Mouse (Mus musculus) MEL (cell line): ENCODE measurements around the gene Olfr787.

Source experiments
- CTCF ChIP-seq, 3 experiments: IDR thresholded peaks in 2 of 3; conservative IDR thresholded peaks in 1 of 3; 2 replicates each; pipeline ENCODE4 v1.5.1; 2011 to 2012; ENCODE audit warnings: low read length in 3 of 3, low read depth in 2 of 3, mild to moderate bottlenecking in 2 of 3, improper control_type of control experiment in 1 of 3, inconsistent platforms in 1 of 3, mixed read lengths in 1 of 3, moderate library complexity in 1 of 3; ENCODE audit not compliant: control insufficient read depth in 1 of 3, insufficient read depth in 1 of 3, poor library complexity in 1 of 3, severe bottlenecking in 1 of 3
- SMC3 ChIP-seq: IDR thresholded peaks from 2 replicates; pipeline ENCODE4 v1.6.1; 2011; ENCODE audit warnings: low read depth, low read length, improper control_type of control experiment
- TBP ChIP-seq: IDR thresholded peaks from 2 replicates; pipeline ENCODE4 v1.8.0; 2011; ENCODE audit warnings: low read depth, low read length, improper control_type of control experiment

GRCm38 (mm10) chr10:129484452-129484851, 22.8 kb downstream of the Olfr787 start, which contains the start of gene Olfr789:
- TF ChIP-seq SMC3, result no peak
- TF ChIP-seq TBP, result no peak
- TF ChIP-seq CTCF (IDR thresholded peaks at IDR 0.05 in 2 of 3, conservative IDR thresholded peaks at IDR 0.05 in 1 of 3; ENCODE audit: control insufficient read depth in 1 of 3, insufficient read depth in 1 of 3, low read depth in 2 of 3, low read length in 3 of 3, poor library complexity in 1 of 3, severe bottlenecking in 1 of 3), result no peak
